Mouse (Mus musculus) heart, adult 2 months (tissue): ENCODE data around the gene Qpct.

Source experiments
- EP300 ChIP-seq: fragments of 200-500 bp; IDR thresholded peaks from 2 replicates; pipeline ENCODE4 v1.6.1; 2011; ENCODE audit warnings: low read depth, low read length, control low read depth; ENCODE audit not compliant: insufficient read depth
- POLR2A ChIP-seq: fragments of 200-500 bp; IDR thresholded peaks from 2 replicates; pipeline ENCODE4 v1.6.1; 2011; ENCODE audit warnings: mild to moderate bottlenecking, low read depth, low read length, control low read depth; ENCODE audit not compliant: insufficient read depth

DNA sequence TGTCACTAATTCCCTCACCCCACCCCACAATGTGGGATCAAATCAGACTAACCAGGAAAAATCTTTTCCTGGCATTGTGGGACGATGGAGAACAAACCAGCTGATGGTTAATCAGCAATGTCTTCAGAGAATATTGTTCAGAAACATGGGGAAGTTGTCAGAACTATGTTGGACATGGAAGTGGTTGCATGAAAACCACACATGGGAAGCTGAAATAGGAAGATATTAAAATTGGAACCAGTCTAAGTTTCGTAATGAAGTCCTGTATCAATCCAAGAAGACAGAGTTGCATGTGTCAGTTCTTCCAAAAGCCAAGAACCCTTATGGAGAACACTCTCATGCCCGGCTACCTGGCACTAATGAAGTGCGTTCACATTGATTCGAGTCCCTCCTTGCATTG is 20.1 kb upstream of the Qpct start:
- TF ChIP-seq POLR2A (no peak), EP300 (no peak)
